Mouse (Mus musculus) heart, embryonic 11.5 days (tissue): ENCODE measurements at regions not wholly inside any gene's neighbourhood (a gene's known extent, or its start where the extent isn't known, plus 50 kb on each side); places are given as distances from the start of the nearest gene placed in this dataset.

Experiments used
- ATAC-seq: fragments of 200-750 bp; cut with Nextera tagmentation; replicated peaks from 2 replicates; pipeline ENCODE4 v1.8.0; 2017; ENCODE audit warnings: moderate library complexity; ENCODE audit not compliant: insufficient number of reproducible peaks, low FRiP score, low TSS enrichment
- H3K27ac ChIP-seq: fragments of 300-500 bp; sonication (generic); 2 replicates; pipeline ENCODE4 v1.5.1; 2014; ENCODE audit warnings: mild to moderate bottlenecking, low read depth, low read length
- H3K27me3 ChIP-seq: fragments of 300-500 bp; sonication (generic); 2 replicates; pipeline ENCODE4 v1.6.1; 2014; ENCODE audit warnings: mild to moderate bottlenecking, low read length, mixed read lengths; ENCODE audit not compliant: control insufficient read depth, insufficient read depth
- H3K36me3 ChIP-seq: fragments of 300-500 bp; sonication (generic); 2 replicates; pipeline ENCODE4 v1.6.1; 2014; ENCODE audit warnings: mild to moderate bottlenecking, low read length, moderate library complexity, mixed read lengths; ENCODE audit not compliant: control insufficient read depth, insufficient read depth
- H3K4me1 ChIP-seq: fragments of 300-500 bp; sonication (generic); 2 replicates; pipeline ENCODE4 v1.6.1; 2014; ENCODE audit warnings: low read length; ENCODE audit not compliant: control insufficient read depth, insufficient read depth
- H3K4me2 ChIP-seq: fragments of 300-500 bp; sonication (generic); 2 replicates; pipeline ENCODE4 v1.6.1; 2014; ENCODE audit warnings: mild to moderate bottlenecking, moderate library complexity
- H3K4me3 ChIP-seq: fragments of 300-500 bp; sonication (generic); 2 replicates; pipeline ENCODE4 v1.5.1; 2014; ENCODE audit warnings: low read depth, low read length
- H3K9ac ChIP-seq: fragments of 300-500 bp; sonication (generic); 2 replicates; pipeline ENCODE4 v1.6.1; 2014; ENCODE audit warnings: mild to moderate bottlenecking, low read depth, low read length, moderate library complexity
- H3K9me3 ChIP-seq: fragments of 300-500 bp; sonication (generic); replicated peaks from 2 replicates; pipeline ENCODE4 v1.6.1; 2016; ENCODE audit warnings: low read length; ENCODE audit not compliant: control insufficient read depth
- WGBS: fragments of 180-500 bp; shearing (Covaris S2); extraction: QIAGEN DNeasy Blood & Tissue Kit; methylation state at CpG from one replicate; pipeline ENCODE4 v1.1.7; 2014; ENCODE audit not compliant: insufficient replicate concordance; 5-methylcytosine and 5-hydroxymethylcytosine counted together

- Histone ChIP-seq H3K4me2 (no peak overlapping the region), H3K27me3 (no peaks in the 10 kb centered on the region), H3K9me3 (no peaks in the 10 kb centered on the region), H3K4me1 (no peaks in the 10 kb centered on the region), H3K27ac (no peak overlapping the region), H3K4me3 (no peak overlapping the region), H3K9ac (no peak overlapping the region), H3K36me3 (no peaks in the 10 kb centered on the region)
- no peak for ATAC-seq
- WGBS = 59% methylated on average over 3 of the region's 3 CpGs
Measured at GRCm38 (mm10) chr14:47988131-47988530, 132.5 kb upstream of the Peli2 start.

GRCm38 (mm10) chr14:47989315-47989714, 131.3 kb upstream of the Peli2 start:
- Histone ChIP-seq H3K27ac (no peak overlapping the region), H3K4me3 (no peak overlapping the region)
- 75% methylated on average over 5 of the region's 5 CpGs for WGBS

GRCm38 (mm10) chr14:47990716-47991115, 129.9 kb upstream of the Peli2 start:
- H3K9ac ChIP-seq = no peak overlapping the region
- no peak overlapping the region for H3K27ac ChIP-seq
- WGBS = 80% methylated on average over 3 of the region's 3 CpGs
- H3K27me3 ChIP-seq = no peaks in the 10 kb centered on the region
- ATAC-seq = no peak
- H3K4me3 ChIP-seq = no peak overlapping the region
- H3K9me3 ChIP-seq = no peaks in the 10 kb centered on the region
- no peaks in the 10 kb centered on the region for H3K4me1 ChIP-seq
- no peak overlapping the region for H3K4me2 ChIP-seq
- no peaks in the 10 kb centered on the region for H3K36me3 ChIP-seq

More at GRCm38 (mm10) chr14:47989315-47989714, 131.3 kb upstream of the Peli2 start:
- no peaks in the 10 kb centered on the region for H3K4me1 ChIP-seq
- no peak for ATAC-seq
- no peaks in the 10 kb centered on the region for H3K27me3 ChIP-seq
- H3K36me3 ChIP-seq = no peaks in the 10 kb centered on the region
- no peaks in the 10 kb centered on the region for H3K9me3 ChIP-seq
- no peak overlapping the region for H3K4me2 ChIP-seq
- H3K9ac ChIP-seq = no peak overlapping the region

GRCm38 (mm10) chr14:47991546-47991945, 129.1 kb upstream of the Peli2 start:
- 88% methylated on average over 7 of the region's 7 CpGs for WGBS
- Histone ChIP-seq H3K27ac (no peak overlapping the region), H3K36me3 (no peaks in the 10 kb centered on the region), H3K4me2 (no peak overlapping the region), H3K9me3 (no peaks in the 10 kb centered on the region), H3K27me3 (no peaks in the 10 kb centered on the region), H3K9ac (no peak overlapping the region), H3K4me3 (no peak overlapping the region), H3K4me1 (no peaks in the 10 kb centered on the region)
- no peak for ATAC-seq

- H3K27me3 ChIP-seq = no peaks in the 10 kb centered on the region
- no peaks in the 10 kb centered on the region for H3K9me3 ChIP-seq
- H3K27ac ChIP-seq = no peak overlapping the region
- no peaks in the 10 kb centered on the region for H3K36me3 ChIP-seq
- H3K4me1 ChIP-seq = no peaks in the 10 kb centered on the region
- H3K9ac ChIP-seq = no peak overlapping the region
- 61% methylated on average over 5 of the region's 5 CpGs for WGBS
- ATAC-seq = no peak
- no peak overlapping the region for H3K4me2 ChIP-seq
- H3K4me3 ChIP-seq = no peak overlapping the region
Measured at GRCm38 (mm10) chr14:47992091-47992490, 128.5 kb upstream of the Peli2 start.

GRCm38 (mm10) chr14:47992851-47993250, 127.8 kb upstream of the Peli2 start:
- Histone ChIP-seq H3K4me3 (no peak overlapping the region), H3K9me3 (no peaks in the 10 kb centered on the region), H3K27me3 (no peaks in the 10 kb centered on the region), H3K4me2 (no peak overlapping the region), H3K36me3 (no peaks in the 10 kb centered on the region), H3K9ac (no peak overlapping the region), H3K27ac (no peak overlapping the region), H3K4me1 (no peaks in the 10 kb centered on the region)
- 80% methylated on average over 5 of the region's 5 CpGs for WGBS
- ATAC-seq = no peak

GRCm38 (mm10) chr14:47998936-47999335, 121.7 kb upstream of the Peli2 start:
- Histone ChIP-seq H3K27ac (no peak overlapping the region), H3K4me2 (no peak overlapping the region), H3K9me3 (no peaks in the 10 kb centered on the region), H3K36me3 (no peaks in the 10 kb centered on the region), H3K4me3 (no peak overlapping the region), H3K4me1 (no peaks in the 10 kb centered on the region), H3K27me3 (no peaks in the 10 kb centered on the region), H3K9ac (no peak overlapping the region)
- no peak for ATAC-seq
- WGBS = 89% methylated on average over 8 of the region's 8 CpGs

- Histone ChIP-seq H3K27me3 (no peaks in the 10 kb centered on the region), H3K27ac (no peak overlapping the region)
- no peak for ATAC-seq
Measured at GRCm38 (mm10) chr14:48005092-48005928, 115.3 kb upstream of the Peli2 start.

GRCm38 (mm10) chr14:48005929-48006309, 114.7 kb upstream of the Peli2 start:
- Histone ChIP-seq H3K4me1 (no peaks in the 10 kb centered on the region), H3K4me3 (no peak overlapping the region), H3K27me3 (no peaks in the 10 kb centered on the region), H3K9ac (no peak overlapping the region), H3K4me2 (no peak overlapping the region), H3K27ac (no peak overlapping the region), H3K9me3 (no peaks in the 10 kb centered on the region), H3K36me3 (no peaks in the 10 kb centered on the region)
- ATAC-seq = no peak
- 82% methylated on average over 1 of the region's 1 CpGs for WGBS

More at GRCm38 (mm10) chr14:48005092-48005928, 115.3 kb upstream of the Peli2 start:
- no peak overlapping the region for H3K4me2 ChIP-seq
- H3K36me3 ChIP-seq = no peaks in the 10 kb centered on the region
- H3K4me3 ChIP-seq = no peak overlapping the region
- no peaks in the 10 kb centered on the region for H3K9me3 ChIP-seq
- no peaks in the 10 kb centered on the region for H3K4me1 ChIP-seq
- WGBS = 73% methylated on average over 6 of the region's 6 CpGs
- H3K9ac ChIP-seq = no peak overlapping the region
